Mouse (Mus musculus) embryonic facial prominence, embryonic 11.5 days (tissue): ENCODE results near the gene Gabarap. TPM values are rescaled to one million over a fixed set of nuclear protein-coding genes. Genes with fewer than 3 reads are reported as not detected.

Source experiments
- ATAC-seq: fragments of 200-750 bp; cut with Nextera tagmentation; replicated peaks from 2 replicates; pipeline ENCODE4 v1.8.0; 2017; ENCODE audit warnings: low read depth; ENCODE audit not compliant: insufficient number of reproducible peaks, low FRiP score, low TSS enrichment
- DNase-seq: peaks from one replicate; pipeline ENCODE4 v3.0.0-alpha.2; 2015; ENCODE audit warnings: low spot score
- H3K27ac ChIP-seq: fragments of 300-500 bp; sonication (generic); replicated peaks from 2 replicates; pipeline ENCODE4 v1.5.1; 2014; ENCODE audit warnings: mild to moderate bottlenecking, low read depth, low read length, control low read depth
- H3K27me3 ChIP-seq: fragments of 300-500 bp; sonication (generic); 2 replicates; pipeline ENCODE4 v1.6.1; 2014; ENCODE audit warnings: mild to moderate bottlenecking, low read length, moderate library complexity, mixed read lengths; ENCODE audit not compliant: control insufficient read depth, insufficient read depth
- H3K36me3 ChIP-seq: fragments of 300-500 bp; sonication (generic); replicated peaks from 2 replicates; pipeline ENCODE4 v1.6.1; 2014; ENCODE audit warnings: low read depth, mild to moderate bottlenecking, low read length, moderate library complexity, mixed read lengths; ENCODE audit not compliant: control insufficient read depth, insufficient read depth
- H3K4me1 ChIP-seq: fragments of 300-500 bp; sonication (generic); 2 replicates; pipeline ENCODE4 v1.6.1; 2014; ENCODE audit warnings: low read length, mixed read lengths; ENCODE audit not compliant: control insufficient read depth, insufficient read depth
- H3K4me2 ChIP-seq: fragments of 300-500 bp; sonication (generic); 2 replicates; pipeline ENCODE4 v1.6.1; 2014; ENCODE audit warnings: low read depth, mild to moderate bottlenecking, control low read depth, low read length, moderate library complexity
- H3K4me3 ChIP-seq: fragments of 300-500 bp; sonication (generic); 2 replicates; pipeline ENCODE4 v1.5.1; 2014; ENCODE audit warnings: low read depth, low read length, control low read depth
- H3K9ac ChIP-seq: fragments of 300-500 bp; sonication (generic); replicated peaks from 2 replicates; pipeline ENCODE4 v1.6.1; 2014; ENCODE audit warnings: mild to moderate bottlenecking, control low read depth, low read length
- H3K9me3 ChIP-seq: fragments of 300-500 bp; sonication (generic); replicated peaks from 2 replicates; pipeline ENCODE4 v1.6.1; 2016; ENCODE audit warnings: mild to moderate bottlenecking, low read length, inconsistent platforms, mixed read lengths; ENCODE audit not compliant: control insufficient read depth
- WGBS: fragments of 180-500 bp; shearing (Covaris S2); extraction: QIAGEN DNeasy Blood & Tissue Kit; methylation state at CpG from one replicate; pipeline ENCODE4 v1.1.7; 2014; 5-methylcytosine and 5-hydroxymethylcytosine counted together
- polyA plus RNA-seq: library from polyadenylated mRNA; unstranded; fragments of >200 nt; fragmentation: Nextera tagmentation; extraction: Ambion mirVana; gene quantifications from 2 replicates; pipeline ENCODE4 v1.2.1, GENCODE M21; 2014

The Gabarap gene
- polyA plus RNA-seq, 1 experiment from 2014 or later = 474 TPM

DNA sequence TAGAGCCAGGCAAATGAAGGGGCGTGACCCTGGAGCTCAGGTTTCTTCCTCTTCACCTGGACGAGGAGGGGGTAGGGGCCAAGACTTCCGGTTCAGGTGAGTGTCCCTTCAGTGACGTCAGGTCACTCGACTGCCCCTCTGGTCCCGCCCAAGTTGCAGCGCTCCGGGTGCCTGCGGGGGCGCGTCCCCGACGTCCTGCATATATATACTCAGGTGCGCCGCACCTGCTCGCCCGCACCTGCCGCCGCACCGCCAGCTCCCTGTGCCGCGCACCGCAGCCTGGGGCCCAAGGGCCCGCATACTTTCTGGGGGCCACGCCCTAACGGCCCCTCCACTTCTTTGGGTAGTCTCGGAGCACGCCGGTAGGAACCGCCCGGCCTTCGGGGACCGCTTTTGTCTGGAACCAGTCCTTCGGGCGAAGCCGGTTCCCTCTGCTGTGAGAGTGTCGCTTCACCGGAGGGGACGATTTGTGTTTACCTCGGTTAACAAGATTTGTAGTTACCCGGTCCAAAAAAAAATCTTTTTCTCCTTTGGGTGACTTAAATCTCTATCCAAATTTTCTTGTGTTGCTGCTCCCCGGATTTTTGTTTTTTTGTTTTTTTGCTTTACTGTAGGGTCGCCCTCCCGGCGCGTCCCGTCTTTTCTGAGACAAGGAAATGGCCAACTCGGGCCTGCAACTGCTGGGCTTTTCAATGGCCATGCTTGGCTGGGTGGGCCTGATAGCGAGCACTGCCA is 25.5 kb upstream of the Gabarap start:
- H3K4me3 ChIP-seq = peak overlapping the region; percentile 34
- no peaks in the 10 kb centered on the region; the same call in 1 of the 2 replicates for H3K36me3 ChIP-seq
- no peak overlapping the region for H3K9ac ChIP-seq
- DNase-seq (peak; percentile 55), ATAC-seq (peak; percentile 51; the same call in 1 of the 2 replicates)
- peaks cover 3% of the 10 kb centered on the region; the same call in 1 of the 2 replicates for H3K4me1 ChIP-seq
- H3K4me2 ChIP-seq = peak overlapping the region; percentile 25
- no peaks in the 10 kb centered on the region for H3K9me3 ChIP-seq
- peaks cover 43% of the 10 kb centered on the region for H3K27me3 ChIP-seq
- H3K27ac ChIP-seq = no peak overlapping the region
- 3% methylated on average over 49 of the region's 49 CpGs for whole genome bisulfite sequencing

DNA sequence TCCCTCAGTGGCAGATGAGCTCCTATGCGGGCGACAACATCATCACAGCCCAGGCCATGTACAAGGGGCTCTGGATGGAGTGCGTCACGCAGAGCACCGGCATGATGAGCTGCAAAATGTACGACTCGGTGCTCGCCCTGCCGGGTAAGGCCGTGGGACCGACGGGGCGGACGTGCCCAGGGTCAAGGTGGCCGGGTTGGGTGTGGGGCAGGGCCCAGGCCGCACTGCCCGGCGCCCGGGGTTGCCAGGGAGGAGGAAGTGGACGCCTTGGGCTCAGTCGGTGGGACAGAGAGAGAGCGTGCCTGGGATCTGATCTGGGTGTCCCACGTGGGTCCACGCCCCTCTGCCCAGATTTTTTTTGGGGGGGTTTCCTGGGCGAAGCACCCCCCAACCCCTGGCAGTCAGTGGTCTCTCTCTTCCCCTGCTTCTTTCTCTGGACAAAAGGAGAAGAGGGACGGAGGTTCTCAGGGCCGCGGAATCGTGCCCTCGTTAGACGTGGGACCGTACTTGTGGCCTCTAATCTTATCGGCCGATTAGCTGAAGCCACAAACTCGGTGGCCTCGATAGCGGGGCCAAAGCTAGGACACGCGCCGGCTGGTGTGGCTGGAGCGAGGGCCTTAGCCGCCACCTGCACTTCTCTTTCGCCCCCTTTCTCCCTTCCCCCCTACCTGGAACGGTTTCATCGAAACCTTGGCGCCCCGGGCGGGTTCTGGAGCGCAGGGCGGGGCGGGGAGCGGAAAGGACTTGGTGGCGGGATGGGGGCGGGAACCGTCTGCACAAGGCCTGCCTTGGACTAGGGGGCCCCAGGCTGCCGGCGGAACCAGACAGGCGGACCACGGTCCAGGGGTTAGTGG is 24.7 kb upstream of the Gabarap start:
- Histone ChIP-seq H3K4me1 (peaks cover 3% of the 10 kb centered on the region; the same call in 1 of the 2 replicates), H3K4me2 (peak overlapping the region; percentile 53), H3K9me3 (no peaks in the 10 kb centered on the region), H3K36me3 (no peaks in the 10 kb centered on the region; the same call in 1 of the 2 replicates), H3K9ac (peak overlapping the region; percentile 61), H3K27ac (0 out of 2 replicates have a peak overlapping the region, but pooled peaks have one; percentile 3), H3K27me3 (peaks cover 43% of the 10 kb centered on the region), H3K4me3 (peak overlapping the region; percentile 34)
- WGBS = 3% methylated on average over 59 of the region's 59 CpGs
- DNase-seq = peak; percentile 53
- ATAC-seq = no peak

DNA sequence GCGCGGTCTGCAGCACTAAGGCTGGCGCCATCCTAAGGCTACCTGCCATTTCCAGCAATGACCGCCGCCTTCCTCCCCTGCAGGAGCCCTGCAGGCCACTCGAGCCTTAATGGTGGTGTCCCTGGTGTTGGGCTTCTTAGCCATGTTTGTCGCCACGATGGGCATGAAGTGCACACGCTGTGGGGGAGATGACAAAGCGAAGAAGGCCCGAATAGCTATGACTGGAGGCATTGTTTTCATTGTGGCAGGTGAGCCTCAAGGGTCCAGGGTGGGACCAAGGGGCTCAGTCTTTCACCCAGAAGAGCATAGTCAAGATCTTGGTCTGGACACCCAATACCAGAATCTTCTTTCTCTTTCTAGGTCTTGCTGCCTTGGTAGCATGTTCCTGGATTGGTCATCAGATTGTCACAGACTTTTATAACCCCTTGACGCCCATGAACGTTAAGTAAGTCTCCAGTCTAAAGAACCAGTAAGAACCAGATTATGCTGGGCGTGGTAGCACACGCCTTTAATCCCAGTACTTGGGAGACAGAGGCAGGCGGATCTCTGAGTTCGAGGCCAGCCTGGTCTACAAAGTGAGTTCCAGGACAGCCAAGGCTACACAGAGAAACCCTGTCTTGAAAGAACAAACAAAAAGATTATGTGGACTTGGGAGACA is 24.0 kb upstream of the Gabarap start:
- DNase-seq (no peak), ATAC-seq (no peak)
- H3K36me3 ChIP-seq = no peaks in the 10 kb centered on the region; the same call in none of the 2 replicates
- no peaks in the 10 kb centered on the region for H3K9me3 ChIP-seq
- H3K4me2 ChIP-seq = peak overlapping the region; percentile 53
- 0 out of 2 replicates have a peak overlapping the region, but pooled peaks have one; percentile 3 for H3K27ac ChIP-seq
- H3K4me3 ChIP-seq = peak overlapping the region; percentile 34
- WGBS = 41% methylated on average over 17 of the region's 17 CpGs
- peaks cover 3% of the 10 kb centered on the region; the same call in 1 of the 2 replicates for H3K4me1 ChIP-seq
- H3K27me3 ChIP-seq = peaks cover 43% of the 10 kb centered on the region
- H3K9ac ChIP-seq = peak overlapping the region; percentile 61

DNA sequence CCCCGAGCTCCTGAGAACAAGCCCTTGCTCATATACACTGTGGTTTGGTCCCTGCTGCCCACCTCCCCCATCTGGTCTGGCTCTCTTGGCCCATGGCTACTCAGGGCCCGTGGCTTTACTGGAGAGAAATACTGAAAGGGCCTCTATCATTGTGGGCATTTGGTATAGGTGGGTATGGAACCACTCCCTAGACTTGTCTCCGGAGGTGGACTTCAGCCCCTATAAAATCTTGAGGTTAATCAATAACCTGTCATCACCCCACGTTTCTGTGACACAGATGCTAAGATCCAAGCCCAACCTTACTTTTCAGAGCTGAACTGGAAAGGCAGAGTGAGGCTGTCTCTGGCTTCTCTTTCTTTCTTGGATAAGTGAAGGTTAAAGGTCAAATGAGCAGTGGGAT is 22.1 kb upstream of the Gabarap start:
- H3K9ac ChIP-seq = no peak overlapping the region
- no peak overlapping the region for H3K4me3 ChIP-seq
- no peaks in the 10 kb centered on the region; the same call in none of the 2 replicates for H3K36me3 ChIP-seq
- no peaks in the 10 kb centered on the region for H3K9me3 ChIP-seq
- ATAC-seq = no peak
- no peak overlapping the region for H3K4me2 ChIP-seq
- no peak overlapping the region for H3K27ac ChIP-seq
- peaks cover 3% of the 10 kb centered on the region; the same call in 1 of the 2 replicates for H3K4me1 ChIP-seq
- H3K27me3 ChIP-seq = peaks cover 35% of the 10 kb centered on the region
- WGBS = 81% methylated on average over 4 of the region's 4 CpGs
- no peak for DNase-seq

DNA sequence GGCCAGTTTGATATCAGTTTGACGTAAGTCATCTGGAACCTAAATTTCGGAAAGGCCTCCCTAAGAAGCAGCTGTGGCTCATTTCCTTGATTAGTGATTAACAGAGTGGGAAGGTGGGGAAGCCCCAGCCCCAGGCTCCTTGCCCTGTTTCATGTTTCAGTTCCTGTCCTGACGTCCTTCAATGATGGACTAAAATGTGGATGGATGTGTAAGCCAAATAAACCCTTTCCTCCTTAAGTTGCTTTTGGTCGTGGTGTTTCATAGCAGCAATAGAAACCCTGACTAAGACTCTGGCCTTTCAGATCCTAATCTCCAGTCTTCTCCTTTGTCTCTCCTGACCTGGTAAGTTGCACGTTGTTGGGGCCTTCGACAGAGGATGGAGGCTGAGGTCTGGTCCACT is 20.7 kb upstream of the Gabarap start:
- WGBS = 81% methylated on average over 6 of the region's 6 CpGs
- DNase-seq = no peak
- H3K36me3 ChIP-seq = peaks cover 3% of the 10 kb centered on the region
- no peak overlapping the region for H3K9ac ChIP-seq
- H3K4me3 ChIP-seq = no peak overlapping the region
- H3K9me3 ChIP-seq = no peaks in the 10 kb centered on the region
- H3K4me1 ChIP-seq = peaks cover 3% of the 10 kb centered on the region; the same call in 1 of the 2 replicates
- no peak overlapping the region for H3K27ac ChIP-seq
- no peak overlapping the region for H3K4me2 ChIP-seq
- H3K27me3 ChIP-seq = peaks cover 21% of the 10 kb centered on the region
- ATAC-seq = no peak

DNA sequence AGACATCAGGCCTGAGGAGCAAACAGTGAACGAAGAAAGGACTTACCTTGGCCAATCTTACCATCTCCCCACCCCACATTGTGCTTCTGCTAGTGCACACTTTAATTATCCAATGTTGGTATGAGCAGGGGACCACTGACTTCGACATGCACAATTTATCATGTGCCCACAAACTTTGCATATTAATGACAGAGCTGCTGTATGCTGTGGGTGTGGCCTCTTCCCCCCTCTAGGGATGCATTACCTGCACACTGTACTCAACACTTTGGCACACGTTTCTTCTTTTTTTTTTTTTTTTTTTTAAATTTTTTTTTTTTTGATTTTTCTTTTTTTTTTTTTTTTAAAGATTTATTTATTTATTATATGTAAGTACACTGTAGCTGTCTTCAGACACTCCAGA is 20.2 kb upstream of the Gabarap start:
- Histone ChIP-seq H3K4me1 (peaks cover 3% of the 10 kb centered on the region; the same call in 1 of the 2 replicates), H3K4me3 (no peak overlapping the region), H3K9me3 (no peaks in the 10 kb centered on the region), H3K27ac (no peak overlapping the region), H3K36me3 (peaks cover 3% of the 10 kb centered on the region), H3K9ac (no peak overlapping the region), H3K4me2 (no peak overlapping the region), H3K27me3 (peaks cover 16% of the 10 kb centered on the region)
- 81% methylated on average over 3 of the region's 3 CpGs for WGBS
- DNase-seq (no peak), ATAC-seq (no peak)

DNA sequence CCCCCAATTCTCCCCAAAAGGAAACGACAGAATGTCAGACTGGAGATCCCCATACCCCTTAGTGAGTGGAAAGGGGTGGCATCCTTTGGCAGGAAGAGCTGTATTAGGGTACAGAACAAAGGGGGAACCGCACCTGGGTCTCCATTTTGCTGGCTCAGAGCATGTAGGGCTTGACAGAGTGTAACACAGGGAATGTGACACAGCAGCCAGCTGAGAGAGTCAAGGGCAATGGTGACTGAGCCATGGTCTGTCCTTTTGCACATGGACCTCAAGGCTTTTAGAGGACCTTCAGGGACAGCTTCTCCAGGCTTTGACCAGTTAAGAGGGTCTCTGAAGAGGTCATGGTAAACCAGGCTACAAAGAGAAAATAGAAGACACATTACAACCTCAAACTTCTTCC is 16.0 kb upstream of the Gabarap start:
- no peaks in the 10 kb centered on the region for H3K4me1 ChIP-seq
- peaks cover 3% of the 10 kb centered on the region for H3K36me3 ChIP-seq
- 89% methylated on average over 2 of the region's 2 CpGs for WGBS
- H3K27me3 ChIP-seq = no peaks in the 10 kb centered on the region
- no peak overlapping the region for H3K4me3 ChIP-seq
- H3K9ac ChIP-seq = no peak overlapping the region
- ATAC-seq (no peak), DNase-seq (no peak)
- no peaks in the 10 kb centered on the region for H3K9me3 ChIP-seq
- no peak overlapping the region for H3K27ac ChIP-seq
- H3K4me2 ChIP-seq = no peak overlapping the region
